Mouse (Mus musculus) ovary, postnatal 14 days (tissue): Measurements from ENCODE around the gene Klrb1a.

Experiments
- DNase-seq: peaks from one replicate; pipeline ENCODE4 v3.0.0; 2022; ENCODE audit warnings: low spot score

Klrb1a gene

DNA sequence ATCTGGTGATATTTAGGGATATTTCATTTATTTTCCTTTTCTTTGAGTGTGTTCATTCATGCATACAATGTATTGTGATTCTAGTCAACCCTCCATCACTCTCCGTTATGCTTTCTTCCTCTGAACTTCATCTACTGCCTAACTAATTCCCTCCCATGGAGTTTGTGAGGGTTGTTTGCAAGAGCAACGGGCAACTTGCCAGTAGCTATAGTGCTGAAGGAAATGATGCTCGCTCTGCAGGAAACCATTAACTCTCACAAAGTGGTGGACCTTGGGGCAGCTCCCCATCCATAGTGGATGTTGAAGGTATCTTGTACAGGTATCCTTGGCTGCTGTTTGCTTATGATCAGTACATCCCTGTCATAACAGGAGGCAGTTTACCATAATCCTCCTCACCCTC lies 21.3 kb downstream of the Klrb1a start:
- DNase-seq, result no peak

DNA sequence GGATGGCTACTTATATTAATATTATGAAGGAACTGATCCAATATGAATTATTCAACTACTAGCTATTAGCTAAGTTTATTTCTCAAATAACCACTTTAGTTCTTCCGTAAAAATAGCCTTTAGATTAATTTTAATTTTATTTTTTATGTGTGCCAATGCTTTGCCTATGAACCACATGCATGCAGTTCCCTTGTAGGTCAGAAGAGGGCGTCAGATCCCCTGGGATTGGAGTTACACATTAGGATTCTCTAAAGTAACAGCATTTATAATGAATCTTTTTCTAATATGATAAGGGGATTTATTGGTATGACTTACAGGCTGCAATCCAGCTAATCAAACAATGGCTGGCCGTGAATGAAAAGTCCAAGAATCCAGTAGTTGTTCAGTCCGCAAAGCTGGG lies 23.8 kb downstream of the Klrb1a start:
- no peak for DNase-seq

DNA sequence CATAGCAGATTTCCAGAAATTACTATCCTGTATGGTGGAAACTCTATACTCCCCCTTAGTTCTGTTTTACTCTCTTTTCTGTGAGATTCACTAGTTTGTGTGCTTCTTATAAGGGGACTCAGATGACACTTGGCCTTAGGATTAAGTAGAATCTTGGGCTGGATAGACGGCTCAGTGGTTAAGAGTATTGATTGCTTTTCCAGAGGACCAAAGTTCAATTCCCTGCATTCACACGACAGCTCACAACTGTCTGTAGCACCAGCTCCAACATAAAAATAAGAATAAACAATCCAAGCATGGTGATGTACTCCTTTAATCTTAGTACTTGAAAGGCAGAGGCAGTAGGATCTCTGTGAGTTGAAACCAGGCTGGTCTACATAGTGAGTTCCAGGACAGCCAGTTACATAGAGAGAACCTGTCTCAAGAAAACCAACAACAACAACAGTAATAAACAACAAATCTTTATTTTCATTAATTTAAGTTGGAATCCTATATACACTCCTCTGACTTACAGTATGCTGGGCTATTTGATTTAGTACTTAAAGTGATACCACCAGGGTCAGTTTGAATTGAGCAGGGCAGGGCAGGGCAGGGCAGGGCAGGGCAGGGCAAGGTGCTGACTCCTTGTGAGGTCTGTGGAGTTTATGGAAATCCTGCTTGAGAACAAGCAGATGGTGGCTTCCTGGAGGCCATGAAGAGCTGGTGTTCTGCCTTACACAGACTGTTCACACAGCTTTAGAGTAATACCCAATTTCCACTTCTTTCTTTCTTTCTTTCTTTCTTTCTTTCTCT lies 24.9 kb downstream of the Klrb1a start:
- DNase-seq, result no peak

DNA sequence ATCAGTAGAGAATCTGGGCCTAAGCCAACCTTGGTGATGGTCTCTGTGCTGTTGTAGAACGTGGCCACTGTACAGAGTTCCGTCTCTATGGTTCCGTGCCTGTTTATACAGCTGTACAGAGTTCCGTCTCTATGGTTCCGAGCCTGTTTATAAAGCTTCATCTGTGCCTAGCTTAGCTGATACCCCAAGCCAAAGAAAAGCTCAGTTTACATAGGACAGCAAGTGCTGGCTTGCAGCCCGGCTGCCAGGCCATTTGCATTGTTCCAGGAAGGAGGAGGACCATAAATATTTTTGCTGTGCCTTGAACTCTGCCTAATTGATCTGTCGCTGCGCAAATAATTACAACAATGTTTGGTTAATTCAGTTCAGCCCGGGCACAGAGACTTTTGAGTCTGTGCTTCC lies 26.2 kb downstream of the Klrb1a start:
- peak; percentile 54 for DNase-seq

DNA sequence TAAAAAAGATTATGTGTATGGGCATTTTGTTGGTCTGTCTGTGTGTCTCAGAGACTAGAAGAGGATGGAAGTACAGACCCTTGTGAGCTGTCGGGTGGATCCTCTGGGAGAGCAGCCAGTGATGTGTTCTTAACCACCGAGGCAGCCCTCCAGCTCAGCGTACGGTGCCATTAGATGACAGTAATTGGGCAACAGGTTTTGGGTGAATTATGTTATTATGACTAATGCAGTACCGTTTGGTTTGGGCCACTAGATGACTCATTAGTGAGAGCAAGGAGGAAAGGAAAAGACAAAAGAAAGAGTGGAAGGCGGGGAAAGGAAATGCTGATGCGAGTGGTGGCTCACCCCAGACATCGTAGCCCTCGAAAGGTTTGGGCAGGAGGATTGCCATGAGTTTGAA lies 28.7 kb downstream of the Klrb1a start:
- no peak for DNase-seq

DNA sequence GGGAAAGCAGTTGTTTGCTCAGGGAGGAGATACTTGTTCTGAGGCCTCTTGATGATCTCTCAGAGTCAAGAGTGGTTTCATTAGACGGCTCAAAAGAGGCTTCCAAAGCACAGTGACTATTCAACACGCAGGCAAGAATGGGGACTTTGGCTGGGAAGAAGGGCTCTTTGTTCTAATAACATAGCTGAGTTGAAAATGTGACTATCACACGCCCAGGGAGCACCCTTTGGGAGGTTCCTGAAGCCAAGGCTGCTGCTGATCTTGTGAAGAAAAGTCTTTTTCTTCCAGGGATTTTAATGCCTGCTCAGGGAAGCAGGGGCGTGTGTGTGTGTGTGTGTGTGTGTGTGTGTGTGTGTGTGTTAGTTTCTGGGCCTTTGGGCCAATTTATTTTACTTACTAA lies 33.9 kb downstream of the Klrb1a start:
- DNase-seq, result no peak

DNA sequence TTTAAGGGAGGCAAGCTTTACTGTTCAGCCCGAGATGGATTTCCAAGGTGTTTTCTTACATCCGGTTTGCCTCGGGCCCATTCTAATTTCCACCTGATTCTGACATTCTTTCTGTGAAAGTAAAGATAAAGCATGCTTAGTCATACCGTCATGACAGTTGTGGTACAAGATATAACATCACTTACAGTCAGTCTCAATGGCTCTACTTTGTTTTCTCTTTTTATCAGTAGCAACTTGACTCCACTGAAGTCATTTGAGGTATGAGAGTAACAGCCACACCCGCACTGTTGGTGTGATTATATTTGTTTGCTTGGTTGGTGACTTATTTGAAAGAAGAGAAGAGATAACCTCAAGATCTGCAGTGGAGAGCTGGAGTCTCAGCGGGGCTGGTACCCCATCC lies 35.7 kb downstream of the Klrb1a start:
- no peak for DNase-seq

DNA sequence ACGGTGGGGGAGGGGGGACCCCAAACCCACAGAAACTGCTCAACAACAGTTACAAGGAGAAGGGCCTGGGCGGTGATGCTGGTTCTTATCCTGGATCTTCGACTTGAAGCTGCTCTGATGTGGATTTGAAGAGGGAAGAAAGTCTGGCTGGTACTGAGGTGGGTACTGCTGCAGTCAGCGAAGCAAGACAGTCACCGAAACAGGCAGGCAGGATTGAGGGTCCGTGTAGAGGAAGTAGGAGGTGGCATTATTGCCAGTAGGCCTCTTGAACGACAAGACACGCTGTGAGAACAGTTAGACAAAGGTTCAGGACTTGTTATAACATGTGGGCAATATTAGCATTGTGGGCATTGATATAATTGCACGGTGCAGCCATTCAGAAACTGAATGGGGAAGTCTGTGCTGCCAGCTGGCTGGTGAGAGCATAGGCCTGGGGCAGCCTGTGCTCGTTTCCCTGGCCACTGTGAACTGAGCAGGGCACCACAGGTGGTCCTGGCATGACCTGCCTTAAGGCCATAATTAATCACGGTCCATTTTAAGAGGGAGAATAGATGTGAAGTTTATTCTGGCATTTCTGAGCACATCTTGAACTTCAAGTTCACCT lies 37.6 kb downstream of the Klrb1a start:
- DNase-seq, result no peak

DNA sequence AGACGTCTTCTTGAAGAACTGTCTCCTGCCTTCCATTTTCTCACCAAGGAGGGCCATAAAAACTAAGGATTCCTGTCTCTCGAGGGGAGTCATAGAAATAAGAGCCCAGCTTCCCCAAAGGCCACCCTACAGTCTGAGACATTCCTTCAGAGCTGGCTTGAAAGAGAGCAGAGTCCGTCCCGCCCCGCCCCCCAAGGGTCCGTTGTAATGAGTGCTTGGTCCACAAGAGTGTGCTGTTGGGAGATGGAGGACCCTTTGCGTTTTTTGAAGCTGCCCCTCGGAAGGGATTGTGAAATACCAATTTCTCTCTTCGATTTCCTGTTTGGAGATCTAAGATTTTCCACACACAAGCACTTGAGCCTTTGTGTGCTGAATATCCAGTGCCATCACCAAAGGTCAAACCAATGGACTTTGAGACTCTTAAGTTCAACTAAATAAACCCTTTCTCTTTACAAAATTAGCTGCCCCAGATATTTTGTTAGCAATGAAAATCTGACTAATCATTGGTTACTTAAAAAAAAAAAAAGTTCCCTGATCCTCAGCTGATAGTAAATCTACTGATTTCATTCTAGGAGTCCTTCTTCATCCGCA lies 39.2 kb downstream of the Klrb1a start:
- DNase-seq, result no peak

DNA sequence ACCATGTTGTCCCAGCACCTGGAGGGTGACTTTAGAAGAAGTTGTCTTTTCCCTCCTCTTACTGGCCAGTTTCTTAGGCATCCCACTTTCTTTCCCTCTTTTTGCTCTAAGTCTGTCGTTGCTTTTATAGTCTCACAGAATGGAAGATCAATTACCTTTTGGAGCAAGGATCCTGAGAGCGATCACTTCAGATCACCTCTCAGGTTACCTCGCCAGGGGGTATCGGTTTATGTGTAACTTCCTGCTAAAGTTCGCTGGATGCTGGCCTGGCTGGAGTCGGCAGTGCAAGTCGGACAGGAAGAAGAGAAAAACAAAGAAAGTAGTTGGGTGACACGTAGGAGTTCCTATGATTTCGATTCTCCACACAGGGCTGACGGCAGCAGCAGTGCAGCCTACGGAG lies 41.8 kb downstream of the Klrb1a start, which contains the start of gene A2ml1:
Gene A2ml1 (minus strand): TSS at position 101 of the 400 bp plus-strand sequence.
- DNase-seq, result no peak

DNA sequence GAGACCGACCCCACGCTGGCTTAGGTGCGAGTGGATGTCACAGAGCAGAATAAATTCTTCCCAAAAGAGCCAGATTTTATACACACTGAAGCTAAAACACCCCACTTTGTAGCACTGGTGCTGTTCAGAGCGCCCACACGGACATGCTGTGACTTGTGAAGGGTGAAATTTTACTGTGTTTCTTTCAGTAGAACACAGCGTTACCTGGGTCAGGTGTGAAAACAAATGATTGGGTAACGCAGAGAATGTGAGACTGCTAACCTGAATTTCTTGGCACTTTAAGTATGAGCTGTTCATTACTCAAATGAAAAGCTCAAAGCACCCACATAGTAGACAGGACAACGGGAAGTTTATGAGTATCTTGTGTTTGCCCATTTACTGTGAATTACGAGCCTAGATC lies 46.0 kb downstream of the Klrb1a start:
- no peak for DNase-seq

DNA sequence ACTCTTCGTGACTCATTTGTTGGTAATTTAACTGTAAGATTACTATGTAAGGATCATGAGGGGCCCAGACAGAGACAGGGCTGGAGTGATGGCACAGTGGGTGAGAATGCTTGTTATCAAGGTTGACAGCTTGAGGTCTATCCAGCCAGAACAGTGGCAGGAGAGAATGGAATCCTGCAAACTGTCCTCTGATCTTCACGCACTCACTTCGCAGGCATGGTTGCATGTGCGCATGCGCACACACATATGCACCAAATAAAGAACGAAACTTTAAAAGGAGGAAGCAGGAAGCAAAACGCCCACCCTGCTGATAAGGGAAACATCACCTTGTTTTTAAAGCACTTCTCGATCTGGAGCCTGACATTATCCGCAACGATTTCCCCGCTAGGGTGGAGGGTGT lies 56.7 kb downstream of the Klrb1a start:
- no peak for DNase-seq
